Mouse (Mus musculus): ENCODE measurements at regions not wholly inside any gene's neighbourhood (a gene's known extent, or its start where the extent isn't known, plus 50 kb on each side); places are given as distances from the start of the nearest gene placed in this dataset.

DNA sequence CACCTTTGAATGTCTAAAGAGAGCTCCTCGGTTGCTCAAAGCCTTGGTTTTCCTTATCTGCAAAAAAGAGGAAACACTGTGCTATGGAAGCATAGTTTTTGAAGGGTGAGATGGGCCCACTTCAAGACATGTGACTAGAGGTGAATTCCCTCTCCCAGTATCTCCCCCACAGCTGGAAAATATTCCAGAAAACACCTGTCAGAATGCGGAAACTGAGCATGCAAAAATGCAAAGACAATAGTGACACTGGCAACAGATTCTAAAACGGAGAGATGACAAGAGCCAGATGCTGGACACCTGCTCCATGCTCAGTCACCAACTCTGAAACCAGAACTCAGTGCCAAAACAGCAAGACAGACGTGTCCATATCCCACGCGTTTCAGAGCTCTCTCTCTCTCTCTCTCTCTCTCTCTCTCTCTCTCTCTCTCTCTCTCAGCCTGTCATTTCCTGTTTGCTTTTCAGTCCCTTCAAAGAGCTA lies 117.5 kb upstream of the Itga4 start:
- DNase-seq = no peak

DNA sequence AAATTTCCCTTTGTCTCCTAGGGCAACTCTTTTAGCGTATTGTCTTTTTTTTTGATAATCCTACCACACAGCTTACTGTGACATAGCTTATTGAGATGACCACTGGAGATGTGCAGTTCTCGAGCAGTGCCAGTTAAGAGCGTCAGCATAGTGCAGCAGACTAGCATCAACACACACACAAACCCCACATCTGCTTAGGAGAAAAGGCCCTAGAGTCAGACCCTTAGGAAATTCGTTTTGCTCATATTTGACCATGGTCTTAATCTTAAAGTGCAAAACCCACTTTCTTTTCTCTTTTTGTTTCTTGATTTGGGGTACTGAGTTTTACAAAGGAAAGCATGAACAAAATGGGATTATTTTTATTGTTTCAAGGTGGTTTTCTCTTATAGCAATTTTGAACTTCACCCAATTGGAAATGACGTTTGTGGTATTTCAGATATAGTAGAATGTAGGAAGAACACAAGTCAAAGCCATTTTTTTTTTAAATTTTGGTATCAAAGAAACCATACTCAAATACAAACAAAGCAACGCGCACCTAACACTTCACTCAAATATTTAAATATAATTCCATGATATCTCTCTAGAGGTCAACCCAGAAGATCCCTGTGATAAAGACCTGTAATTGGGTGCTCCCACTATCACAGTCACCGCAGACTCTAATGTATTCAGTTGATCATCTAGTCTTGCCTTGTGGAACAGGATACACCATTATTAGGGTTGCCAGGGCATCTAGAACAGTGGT lies 116.7 kb upstream of the Itga4 start:
- no peak for DNase-seq

DNA sequence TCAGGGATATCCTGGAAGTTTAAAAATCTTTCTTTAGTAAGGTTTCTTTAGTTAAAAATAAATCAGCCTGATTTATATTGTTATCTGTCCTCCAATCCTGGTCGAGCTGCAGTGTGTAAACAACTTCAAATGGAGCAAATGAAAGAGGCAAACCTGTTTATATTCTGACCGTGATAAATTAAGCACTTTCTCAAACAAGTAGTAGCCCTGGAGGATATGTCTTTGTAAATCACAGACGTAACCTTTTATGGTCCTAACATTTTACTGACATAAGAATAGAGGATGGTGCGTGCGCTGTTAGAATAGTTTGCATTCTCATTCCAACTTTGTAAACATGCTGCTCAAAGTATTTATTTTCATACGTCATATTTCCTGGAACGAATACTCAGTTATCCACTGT lies 113.3 kb upstream of the Itga4 start:
- DNase-seq = no peak

DNA sequence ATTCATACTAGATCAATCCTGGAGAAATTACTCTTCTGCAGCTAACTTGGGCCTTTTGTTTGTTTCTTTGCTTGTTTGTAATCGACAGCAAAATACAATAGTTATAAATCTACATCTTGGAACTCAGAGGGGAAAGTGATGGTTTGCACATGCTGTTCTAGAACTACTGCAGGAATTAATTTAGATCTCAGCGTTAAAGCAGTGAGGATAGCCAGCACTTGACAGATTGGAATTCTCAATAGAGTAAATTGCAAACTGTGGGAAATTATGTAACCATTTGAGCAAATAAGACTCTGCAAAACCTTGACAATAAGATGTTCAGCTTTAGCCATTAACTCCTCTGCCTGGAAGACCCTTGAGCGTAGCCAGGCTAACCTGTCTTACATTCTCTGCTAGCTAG lies 112.0 kb upstream of the Itga4 start:
- DNase-seq = no peak

DNA sequence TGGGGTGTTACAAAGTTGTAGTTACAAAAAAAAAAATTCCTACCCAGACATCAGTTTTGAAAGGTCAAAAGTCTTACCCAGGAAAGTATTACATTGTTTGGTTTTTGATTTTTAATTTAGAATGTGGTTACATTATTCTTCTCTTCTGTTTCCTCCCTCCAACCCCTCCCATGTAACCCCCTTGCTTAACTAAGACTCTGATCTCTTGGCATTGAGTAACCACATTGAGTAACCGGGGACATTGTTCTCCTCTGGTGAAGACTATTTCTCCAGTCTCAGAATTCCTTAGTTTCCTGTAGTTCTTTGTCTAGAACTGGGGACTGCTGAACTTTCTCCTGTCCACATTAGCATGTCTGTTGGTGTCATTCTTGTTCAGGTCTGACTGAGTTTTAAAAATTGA lies 109.3 kb upstream of the Itga4 start:
- no peak for DNase-seq

DNA sequence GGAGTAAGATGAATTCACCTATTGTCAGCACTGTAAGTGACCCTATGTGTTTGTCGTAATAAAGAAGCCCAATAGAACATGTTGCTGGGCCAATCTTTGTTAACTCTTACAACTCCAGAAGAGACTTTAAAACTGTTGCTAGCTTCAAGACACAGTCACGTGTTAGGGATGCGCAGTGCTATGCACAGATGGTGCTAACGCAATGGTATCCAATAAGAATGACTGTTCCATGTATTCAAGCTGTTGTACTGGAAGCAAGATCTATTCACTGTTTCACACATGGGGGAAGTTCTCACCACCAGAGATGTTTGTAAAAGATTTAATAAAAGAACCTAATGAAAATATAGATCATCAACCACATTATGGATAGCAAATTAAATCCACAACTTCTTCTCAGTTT lies 108.7 kb upstream of the Itga4 start:
- no peak for DNase-seq

DNA sequence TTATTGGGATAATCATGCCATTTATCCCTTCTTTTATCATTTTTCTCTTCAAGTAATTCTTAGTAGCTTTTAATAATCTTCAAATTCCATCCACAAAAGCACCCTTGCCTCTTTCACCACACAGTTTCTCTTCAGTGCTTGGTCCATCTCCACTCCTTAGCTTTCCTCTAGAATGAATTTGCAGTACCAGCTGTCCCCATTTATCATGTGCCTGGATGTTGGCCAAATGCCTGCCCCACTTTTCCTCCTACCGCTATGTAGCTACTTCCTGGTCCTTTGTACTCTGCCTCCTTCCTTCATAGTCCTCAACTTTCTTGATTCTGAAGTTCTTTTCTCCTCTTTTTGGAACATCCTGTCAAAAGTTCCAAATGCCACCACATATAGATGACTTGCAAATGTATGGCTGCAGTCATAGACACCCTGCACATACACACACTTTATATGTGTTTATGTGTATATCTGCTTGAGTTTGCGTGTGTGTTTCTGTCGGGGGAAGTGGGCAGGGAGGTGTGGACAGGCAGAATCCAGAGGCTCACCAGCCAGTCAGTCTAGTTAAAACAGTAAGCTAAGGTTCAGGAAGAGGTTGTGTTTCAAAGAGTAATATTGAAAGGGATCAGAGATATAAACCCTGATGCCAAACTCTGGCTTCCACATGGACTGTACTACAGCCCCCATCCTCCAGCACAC lies 106.1 kb upstream of the Itga4 start:
- peak; percentile 53 for DNase-seq

DNA sequence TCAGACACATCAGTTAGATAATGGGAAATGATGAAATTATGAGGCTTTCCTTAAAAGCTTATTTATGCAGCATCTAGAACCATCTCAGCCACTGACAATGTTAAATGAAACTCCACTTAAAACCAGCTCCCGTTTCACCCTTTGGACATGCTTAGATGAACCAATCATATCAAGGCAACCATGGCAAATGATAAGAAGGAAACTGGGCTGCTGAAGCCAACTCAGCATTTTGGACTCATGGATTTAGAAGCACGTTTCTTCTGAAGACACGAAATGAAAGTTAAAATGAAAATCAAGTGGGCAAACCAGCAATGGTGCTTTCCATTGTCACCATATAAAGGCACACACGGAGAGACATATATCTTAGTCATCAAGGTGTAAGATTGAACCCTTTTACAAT lies 103.6 kb upstream of the Itga4 start:
- DNase-seq = no peak

DNA sequence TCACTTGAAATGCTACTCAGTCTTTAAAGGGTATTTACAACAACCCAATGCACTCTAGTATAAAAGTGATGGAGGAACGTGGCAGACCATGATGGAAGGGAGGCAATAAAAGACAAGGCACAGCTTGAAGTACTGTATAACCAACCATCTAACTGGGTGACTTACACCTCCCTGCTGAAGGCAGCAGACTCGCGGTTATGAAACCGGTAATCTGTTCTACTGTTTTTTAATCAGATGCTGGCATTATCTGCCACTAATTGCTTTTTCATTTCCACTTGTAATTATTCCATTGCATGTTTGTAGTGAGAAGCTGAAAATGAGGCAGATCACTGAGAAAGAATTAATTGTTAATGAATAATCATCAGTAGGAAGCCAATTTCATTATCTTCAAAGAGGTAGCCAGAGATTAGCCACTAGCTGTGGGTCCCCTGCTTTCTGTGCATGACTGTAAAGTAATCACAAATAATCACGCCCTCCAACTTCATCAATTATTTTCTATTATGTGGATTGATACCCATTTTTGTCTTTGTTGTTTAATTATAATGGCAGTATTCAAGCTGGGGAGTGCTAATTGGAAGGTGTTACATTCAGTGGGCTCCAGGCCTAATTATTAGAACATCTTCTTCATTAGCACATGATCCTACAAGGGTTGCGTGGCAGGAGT lies 103.1 kb upstream of the Itga4 start:
- no peak for DNase-seq

DNA sequence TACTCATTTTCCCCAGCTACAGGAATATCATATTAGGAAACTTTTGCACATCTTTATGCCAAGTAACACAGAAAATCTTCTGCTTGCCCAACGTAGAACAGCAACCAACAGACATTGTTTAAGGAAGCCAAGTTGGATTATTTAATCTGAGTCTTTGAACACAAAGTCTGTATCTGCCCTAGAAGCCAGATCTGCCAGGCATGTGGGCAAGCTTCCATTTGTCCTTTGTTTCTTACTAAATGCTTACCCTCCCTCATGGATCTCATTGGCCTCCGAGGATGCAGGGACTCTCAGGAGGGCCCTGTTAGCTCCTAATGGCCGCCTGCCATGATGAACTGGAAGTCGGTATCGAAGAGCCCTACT lies 102.5 kb upstream of the Itga4 start:
- DNase-seq = no peak

DNA sequence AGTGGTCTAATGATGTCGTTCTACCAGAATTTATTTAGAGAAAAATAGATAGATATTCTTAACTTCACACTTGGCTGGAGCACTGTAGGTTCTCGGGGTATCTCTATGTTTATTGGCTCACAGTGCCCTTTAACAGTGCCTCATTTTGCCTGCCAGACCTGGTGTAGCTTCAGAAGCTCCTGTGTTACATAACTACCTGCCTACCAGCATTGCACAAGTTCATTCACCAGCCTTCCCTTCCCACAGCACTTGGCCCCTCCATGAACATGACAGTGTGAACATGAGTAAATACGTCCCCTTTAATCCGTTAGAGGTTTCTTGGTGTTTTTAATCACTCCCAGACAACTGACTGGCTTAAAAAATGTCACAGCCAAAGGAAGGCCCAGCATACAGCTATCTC lies 102.2 kb upstream of the Itga4 start:
- DNase-seq = no peak

DNA sequence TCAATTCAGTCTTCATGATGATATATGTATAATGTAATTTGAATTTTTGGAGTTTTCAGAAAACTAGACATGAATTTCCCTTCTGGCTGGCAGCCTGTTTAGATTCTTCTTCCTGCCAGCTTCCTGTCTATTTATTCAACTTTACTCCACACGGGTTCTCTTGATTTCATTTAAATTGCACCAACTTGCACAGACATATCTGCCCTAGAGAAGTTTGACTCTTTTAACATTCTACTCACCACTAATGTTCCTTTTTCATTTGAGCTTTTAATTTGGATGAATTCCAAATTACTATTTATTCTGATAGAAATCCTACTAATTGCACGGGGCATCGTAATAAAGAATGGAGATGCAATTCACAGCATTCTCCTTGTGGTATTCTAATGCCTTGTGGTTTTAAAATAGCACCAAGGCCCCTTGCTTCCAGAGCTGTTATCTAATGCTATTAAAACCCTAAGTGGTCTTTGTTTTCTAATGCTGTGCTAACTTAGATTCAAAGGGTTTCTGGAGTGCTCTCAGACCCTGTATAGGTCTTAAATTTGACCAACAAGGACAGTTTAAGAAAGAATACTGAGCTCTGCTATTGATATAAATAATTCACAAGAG lies 96.7 kb upstream of the Itga4 start:
- no peak for DNase-seq

DNA sequence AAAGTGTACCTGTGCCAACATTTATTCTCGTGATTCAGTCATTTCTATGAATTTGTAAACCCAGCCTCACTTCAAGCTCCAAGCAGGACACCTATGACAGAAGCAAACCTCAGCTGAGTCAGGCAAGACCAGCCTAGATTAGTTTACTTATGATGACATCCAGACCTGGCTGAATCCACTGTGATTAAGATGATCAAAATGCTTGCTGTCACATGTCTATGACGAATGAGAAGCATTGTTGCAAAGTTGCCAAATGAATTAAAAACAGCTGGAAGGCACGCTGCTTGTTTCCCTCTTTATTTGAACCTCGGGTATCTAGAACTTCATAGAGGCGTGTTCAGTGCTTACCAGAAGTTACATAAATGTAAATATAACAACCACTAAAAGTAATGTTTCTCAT lies 95.9 kb upstream of the Itga4 start:
- no peak for DNase-seq

DNA sequence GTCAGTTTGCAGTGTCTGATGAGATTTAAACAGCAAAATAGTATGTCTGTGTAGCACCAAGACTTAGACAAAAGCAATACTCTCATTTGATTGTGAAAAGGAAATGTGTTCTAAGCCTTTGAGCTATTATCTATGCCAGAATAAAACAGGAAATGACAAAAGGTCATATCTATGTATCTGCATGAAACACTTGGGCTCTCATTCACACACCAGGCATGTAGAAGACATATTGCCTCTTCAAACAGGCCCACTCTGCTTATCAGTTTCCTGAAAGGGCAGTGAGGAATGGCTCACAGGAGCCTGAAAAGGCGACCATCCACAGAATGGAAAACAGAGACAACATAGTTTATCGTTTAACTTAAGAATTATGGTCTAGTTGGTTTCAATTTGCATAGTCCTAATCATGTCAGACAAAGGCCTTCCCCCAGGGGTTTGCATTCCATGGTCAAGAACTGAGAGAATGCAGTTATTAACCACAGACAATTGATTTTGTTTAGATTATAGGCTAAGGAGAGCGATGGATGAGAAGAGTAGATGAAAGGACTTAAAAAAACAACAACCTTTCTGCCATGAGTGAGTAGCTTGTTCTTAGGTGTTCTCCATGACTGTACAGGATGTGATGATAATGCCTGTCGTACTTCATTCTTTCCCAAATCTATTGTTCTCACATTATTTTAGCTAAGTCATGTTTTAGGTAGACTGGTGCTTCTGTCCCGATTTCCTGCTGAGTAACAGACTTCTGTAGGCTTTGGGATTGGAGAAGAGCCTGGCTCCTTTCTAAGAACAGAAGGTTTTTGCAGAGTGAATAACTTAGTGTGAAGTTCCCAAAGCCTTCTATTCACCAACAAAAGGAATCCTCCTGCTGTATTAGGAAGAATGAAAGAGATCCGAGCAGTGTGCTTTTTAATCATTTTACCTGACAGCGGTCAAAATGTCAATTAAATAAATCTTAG lies 82.0 kb upstream of the Itga4 start:
- DNase-seq = no peak

DNA sequence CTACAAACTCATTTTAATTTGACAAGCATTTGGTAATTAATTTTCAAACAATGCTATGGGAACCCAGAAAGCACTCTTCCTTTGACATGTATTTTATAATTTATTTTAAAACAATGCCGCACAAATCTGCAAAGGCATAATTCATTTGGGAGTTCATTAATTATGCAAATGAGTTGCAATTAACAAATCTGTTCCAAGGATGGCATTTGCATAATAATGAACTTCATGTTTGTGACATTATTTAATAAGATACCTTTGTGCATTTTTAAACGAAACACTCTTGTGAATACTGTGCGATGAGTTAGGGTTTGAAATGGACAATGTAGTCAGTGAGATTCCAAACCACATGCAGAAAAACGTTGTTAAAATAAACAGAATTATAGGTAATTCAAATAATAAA lies 80.9 kb upstream of the Itga4 start:
- no peak for DNase-seq

DNA sequence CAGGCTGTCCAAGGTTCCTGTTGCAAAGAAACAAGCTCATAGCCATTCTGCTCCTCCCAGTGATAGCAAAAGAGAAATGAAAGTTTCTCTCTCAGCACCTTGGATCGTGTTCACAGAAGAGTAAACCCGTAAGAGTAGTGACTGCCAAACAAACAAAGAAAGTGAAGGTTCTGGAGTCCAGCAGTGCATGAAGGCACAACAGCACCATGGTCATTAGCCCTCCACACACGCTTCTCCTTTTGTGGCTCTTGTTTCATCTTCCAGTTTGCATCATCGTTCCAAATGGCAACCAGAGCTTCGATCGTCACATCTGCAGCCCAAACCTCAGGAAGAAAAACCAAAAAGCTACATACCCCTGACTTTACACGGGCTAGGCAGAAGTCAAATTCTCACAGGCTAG lies 74.4 kb upstream of the Itga4 start:
- no peak for DNase-seq

DNA sequence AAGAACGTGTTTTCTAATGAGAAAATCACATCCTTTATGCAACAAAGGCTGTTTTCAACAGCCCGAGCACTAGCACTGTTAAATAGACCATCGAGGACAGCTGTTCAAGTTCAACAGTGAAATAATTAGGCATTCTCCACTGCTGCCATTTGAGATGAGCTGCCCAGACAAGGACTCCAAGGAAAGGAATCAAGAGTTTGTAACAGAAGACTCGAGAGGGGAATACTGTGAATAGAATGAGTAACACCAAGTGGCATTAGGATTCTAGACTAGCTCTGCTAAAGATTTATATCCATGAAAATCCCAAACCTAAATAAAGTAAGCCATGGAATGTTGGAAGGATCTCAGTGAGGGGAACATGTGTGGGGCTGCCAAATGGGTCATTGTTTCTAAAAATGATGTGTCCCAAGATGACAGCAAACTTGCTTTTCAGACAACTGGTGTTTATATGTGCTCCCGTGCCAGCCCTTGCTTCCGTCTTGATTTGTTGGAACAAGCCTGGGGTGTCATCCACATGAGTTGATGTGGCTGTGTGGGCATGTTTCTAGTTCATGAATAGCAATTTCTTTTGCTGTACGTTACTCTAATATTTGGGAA lies 72.1 kb upstream of the Itga4 start:
- DNase-seq = peak; percentile 19

DNA sequence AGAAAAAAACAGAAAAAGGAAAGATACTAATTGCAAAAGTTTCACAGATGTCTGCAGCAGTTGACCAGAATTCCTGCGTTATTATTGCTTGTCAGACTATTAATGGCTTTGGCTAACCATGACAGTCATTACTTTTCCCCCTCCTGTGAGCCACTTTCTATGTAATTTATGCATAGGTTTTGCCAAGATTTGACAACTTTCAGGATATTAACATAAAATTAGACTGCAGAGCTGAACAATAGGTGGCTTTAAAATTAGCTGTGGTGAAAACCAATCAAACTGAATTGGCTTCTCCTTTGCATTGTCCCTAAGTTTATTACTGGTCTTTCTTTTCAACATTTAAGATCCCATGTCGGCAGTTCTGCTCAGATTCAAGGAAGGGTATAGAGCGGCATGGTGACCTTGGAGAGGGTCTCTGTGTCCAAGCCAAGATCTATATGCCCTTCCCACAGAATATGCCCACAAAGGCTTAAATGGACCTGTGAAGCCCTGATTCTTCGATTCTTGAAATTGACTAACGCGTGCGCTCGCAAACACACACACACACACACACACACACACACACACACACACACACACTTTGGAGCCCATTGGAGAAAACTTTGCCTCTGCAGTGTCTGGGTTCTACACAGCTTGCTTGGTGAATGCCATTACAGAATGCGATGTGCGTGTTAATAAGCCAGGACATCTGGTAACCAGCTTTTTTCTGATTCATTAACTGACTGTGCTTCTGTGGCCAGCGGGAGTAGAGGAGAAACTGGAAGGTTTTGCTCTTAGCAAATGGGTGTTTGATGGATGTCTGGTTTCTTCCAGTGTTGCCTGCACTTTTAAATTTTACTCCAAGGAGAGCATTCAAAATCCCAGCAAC lies 69.8 kb upstream of the Itga4 start:
- DNase-seq = no peak

DNA sequence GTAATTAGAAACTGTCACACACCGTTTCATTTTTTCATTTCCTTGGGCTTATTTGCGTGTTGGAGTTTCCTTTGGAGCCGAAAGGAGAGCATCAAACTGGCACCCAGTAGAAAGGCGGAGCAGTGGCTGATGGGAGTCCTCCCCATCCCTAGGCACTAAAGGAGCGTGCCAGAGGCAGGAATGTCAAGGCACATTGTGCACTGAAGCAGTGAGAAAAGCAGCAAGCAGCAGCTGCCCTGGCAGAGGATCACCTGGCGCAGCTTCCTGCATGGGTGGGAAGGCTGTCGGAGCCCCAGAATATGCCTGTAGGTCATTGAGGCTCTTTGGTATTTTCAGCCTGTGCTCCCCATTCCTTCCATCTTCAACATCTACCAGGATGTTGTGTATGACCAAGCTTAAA lies 68.3 kb upstream of the Itga4 start:
- no peak for DNase-seq

DNA sequence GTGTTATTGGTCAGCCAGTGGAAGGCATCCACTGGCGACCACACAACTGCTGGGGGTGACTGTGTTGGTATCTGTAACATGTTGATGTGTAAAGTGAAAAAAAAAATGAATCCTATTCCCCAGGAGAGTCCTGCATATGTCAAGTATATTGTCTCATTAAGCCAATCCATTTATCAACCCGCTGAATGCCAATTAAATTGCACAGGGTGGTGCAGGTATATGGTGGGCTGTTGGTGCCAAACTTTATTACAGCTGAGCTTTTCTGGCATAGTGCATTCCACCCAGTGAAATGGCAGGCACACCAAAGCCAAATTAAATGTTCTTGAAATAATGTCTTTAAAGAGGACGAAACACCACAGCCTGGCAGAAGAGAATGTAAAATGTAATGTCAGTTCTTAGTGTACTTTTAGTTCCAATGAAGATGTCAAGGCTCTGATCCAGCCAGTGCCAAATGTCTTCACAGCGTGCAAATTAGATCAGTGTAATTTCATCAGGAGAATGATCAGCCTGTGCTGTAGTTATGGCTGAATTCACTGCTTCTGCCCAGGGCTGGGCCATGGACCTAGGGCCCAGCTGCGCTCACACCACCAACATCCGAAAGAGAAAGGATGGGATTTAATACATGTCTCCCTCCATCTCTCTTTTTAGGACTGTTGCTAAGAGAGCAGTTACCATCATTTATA lies 66.6 kb upstream of the Itga4 start:
- no peak for DNase-seq

DNA sequence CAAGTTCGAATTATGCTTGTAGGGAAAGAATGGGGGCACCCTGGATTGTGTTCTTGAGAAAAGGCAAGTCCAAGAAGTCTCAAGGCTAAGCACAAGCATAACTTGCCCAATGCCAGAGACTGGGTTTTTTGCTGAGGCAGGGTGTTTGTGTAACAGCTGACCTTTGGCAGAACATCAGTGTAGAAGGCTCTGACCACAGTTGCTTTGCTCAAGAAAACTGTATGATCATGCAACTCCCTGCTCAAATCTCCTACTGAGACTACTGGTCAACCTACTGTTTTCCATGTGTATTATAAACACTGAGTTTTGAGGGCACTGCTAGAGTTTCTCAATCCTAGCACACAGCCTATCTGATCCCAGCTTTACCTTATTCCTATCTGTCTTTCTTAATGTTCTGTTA lies 61.4 kb upstream of the Itga4 start:
- DNase-seq = peak; percentile 5
